ENCODE assay signal across 24 mouse cellular contexts in genomic region chr14:89823436-89823835, GRCm38 (mm10).
DNase-seq lines count a peak whose midpoint lies in the region; ATAC-seq lines count a peak whose summit lies in the region.
"Had no signal": no experiment of that assay in that cellular context is flagged by ENCODE, and none has a peak within 500 bp of the region (broad histone marks: within the 10 kb centered on the region; RNA-seq: fewer than 3 reads in every experiment).

No protein-coding gene starts in this region.

- no peaks in the 10 kb centered on the region for H3K4me1 ChIP-seq in midbrain, embryonic 12.5 days
- H3K4me1 ChIP-seq in midbrain, embryonic 11.5 days (ENCODE audit: control insufficient read depth, insufficient read depth, low read length), result no peaks in the 10 kb centered on the region
- H3K4me1 ChIP-seq in limb, embryonic 11.5 days (ENCODE audit: control insufficient read depth, insufficient read depth, low read length), result no peaks in the 10 kb centered on the region
- peaks cover 4% of the 10 kb centered on the region; the same call in 1 of the 2 replicates for H3K4me1 ChIP-seq in kidney, embryonic 14.5 days (ENCODE audit: control insufficient read depth, insufficient read depth, low read length)
- no peaks in the 10 kb centered on the region for H3K4me1 ChIP-seq in heart, embryonic 10.5 days
- H3K4me1 ChIP-seq: forebrain, embryonic 15.5 days; stomach, embryonic 15.5 days had no signal

- ATAC-seq in midbrain, embryonic 12.5 days (ENCODE audit: low FRiP score, low read depth), result 0 out of 2 replicates have a peak, but pooled peaks have one; percentile 28
- no peak for ATAC-seq in midbrain, embryonic 11.5 days (ENCODE audit: low FRiP score)
- ATAC-seq in limb, embryonic 11.5 days (ENCODE audit: insufficient number of reproducible peaks, low FRiP score, low TSS enrichment, low read depth), result no peak
- no peak for ATAC-seq in kidney, embryonic 14.5 days (ENCODE audit: low FRiP score, low TSS enrichment)
- ATAC-seq: forebrain, embryonic 15.5 days; intestine, embryonic 16.5 days had no signal

- no peak overlapping the region for H3K4me3 ChIP-seq in midbrain, embryonic 12.5 days
- no peak overlapping the region for H3K4me3 ChIP-seq in midbrain, embryonic 11.5 days (ENCODE audit: low read depth, low read length)
- no peak overlapping the region for H3K4me3 ChIP-seq in limb, embryonic 11.5 days (ENCODE audit: low read depth, low read length)
- no peak overlapping the region for H3K4me3 ChIP-seq in kidney, embryonic 14.5 days (ENCODE audit: low read length)
- no peak overlapping the region for H3K4me3 ChIP-seq in heart, embryonic 10.5 days
- H3K4me3 ChIP-seq: embryonic facial prominence, embryonic 12.5 days; forebrain, embryonic 15.5 days; heart, adult 2 months; heart, embryonic 15.5 days; layer of hippocampus, adult 2 months; megakaryocyte, embryonic 14.5 days; stomach, embryonic 15.5 days had no signal

- H3K4me2 ChIP-seq in midbrain, embryonic 12.5 days (replicated peaks), result no peak overlapping the region
- no peak overlapping the region for H3K4me2 ChIP-seq in midbrain, embryonic 11.5 days
- no peak overlapping the region for H3K4me2 ChIP-seq in limb, embryonic 11.5 days (ENCODE audit: low read depth, severe bottlenecking)
- no peak overlapping the region for H3K4me2 ChIP-seq in kidney, embryonic 14.5 days (replicated peaks; ENCODE audit: low read depth, low read length)
- H3K4me2 ChIP-seq: embryonic facial prominence, embryonic 12.5 days; forebrain, embryonic 15.5 days; heart, embryonic 15.5 days; liver, embryonic 11.5 days; stomach, embryonic 15.5 days had no signal

- no peaks in the 10 kb centered on the region for H3K27me3 ChIP-seq in midbrain, embryonic 12.5 days
- H3K27me3 ChIP-seq in midbrain, embryonic 11.5 days (ENCODE audit: control insufficient read depth, insufficient read depth, low read length), result no peaks in the 10 kb centered on the region
- no peaks in the 10 kb centered on the region for H3K27me3 ChIP-seq in limb, embryonic 11.5 days (ENCODE audit: control insufficient read depth, insufficient read depth, low read length)
- no peaks in the 10 kb centered on the region for H3K27me3 ChIP-seq in kidney, embryonic 14.5 days (ENCODE audit: control insufficient read depth, insufficient read depth, low read length)
- H3K27me3 ChIP-seq in heart, embryonic 10.5 days (ENCODE audit: insufficient read depth, poor library complexity, severe bottlenecking), result no peaks in the 10 kb centered on the region
- H3K27me3 ChIP-seq: embryonic facial prominence, embryonic 12.5 days; forebrain, embryonic 15.5 days; heart, embryonic 15.5 days; megakaryocyte, embryonic 14.5 days; stomach, embryonic 15.5 days had no signal

- H3K36me3 ChIP-seq in midbrain, embryonic 12.5 days, result no peaks in the 10 kb centered on the region
- no peaks in the 10 kb centered on the region for H3K36me3 ChIP-seq in midbrain, embryonic 11.5 days (ENCODE audit: control insufficient read depth, insufficient read depth, low read length)
- no peaks in the 10 kb centered on the region for H3K36me3 ChIP-seq in limb, embryonic 11.5 days (ENCODE audit: control insufficient read depth, insufficient read depth, low read length)
- H3K36me3 ChIP-seq in kidney, embryonic 14.5 days (ENCODE audit: control insufficient read depth, insufficient read depth, low read length), result no peaks in the 10 kb centered on the region
- H3K36me3 ChIP-seq in heart, embryonic 10.5 days, result no peaks in the 10 kb centered on the region
- H3K36me3 ChIP-seq: embryonic facial prominence, embryonic 12.5 days; forebrain, embryonic 15.5 days; heart, embryonic 15.5 days; stomach, embryonic 15.5 days had no signal

- WGBS in midbrain, embryonic 12.5 days, result 56% methylated on average over 4 of the region's 4 CpGs
- WGBS in midbrain, embryonic 11.5 days, result 69% methylated on average over 4 of the region's 4 CpGs
- 24% methylated on average over 4 of the region's 4 CpGs for WGBS in limb, embryonic 11.5 days
- WGBS in kidney, embryonic 14.5 days, result 32% methylated on average over 4 of the region's 4 CpGs
- 80% methylated on average over 4 of the region's 4 CpGs for WGBS in heart, embryonic 10.5 days

- H3K9ac ChIP-seq in midbrain, embryonic 12.5 days (replicated peaks), result no peak overlapping the region
- H3K9ac ChIP-seq in midbrain, embryonic 11.5 days (ENCODE audit: low read length), result no peak overlapping the region
- no peak overlapping the region for H3K9ac ChIP-seq in limb, embryonic 11.5 days (ENCODE audit: low read length)
- H3K9ac ChIP-seq in kidney, embryonic 14.5 days (ENCODE audit: low read depth, low read length), result no peak overlapping the region
- H3K9ac ChIP-seq: embryonic facial prominence, embryonic 12.5 days; forebrain, embryonic 15.5 days; heart, embryonic 15.5 days; stomach, embryonic 15.5 days had no signal

- no peaks in the 10 kb centered on the region for H3K9me3 ChIP-seq in midbrain, embryonic 12.5 days
- no peaks in the 10 kb centered on the region for H3K9me3 ChIP-seq in midbrain, embryonic 11.5 days (ENCODE audit: control insufficient read depth, low read length)
- no peaks in the 10 kb centered on the region for H3K9me3 ChIP-seq in limb, embryonic 11.5 days (ENCODE audit: control insufficient read depth, low read length)
- H3K9me3 ChIP-seq in kidney, embryonic 14.5 days (ENCODE audit: control insufficient read depth, low read length), result no peaks in the 10 kb centered on the region
- H3K9me3 ChIP-seq in heart, embryonic 10.5 days, result no peaks in the 10 kb centered on the region
- H3K9me3 ChIP-seq: embryonic facial prominence, embryonic 12.5 days; forebrain, embryonic 15.5 days; heart, embryonic 15.5 days; megakaryocyte, embryonic 14.5 days; stomach, embryonic 15.5 days had no signal

- H3K27ac ChIP-seq in midbrain, embryonic 12.5 days (replicated peaks), result no peak overlapping the region
- no peak overlapping the region for H3K27ac ChIP-seq in midbrain, embryonic 11.5 days (ENCODE audit: low read depth, low read length)
- no peak overlapping the region for H3K27ac ChIP-seq in limb, embryonic 11.5 days (replicated peaks; ENCODE audit: low read depth, low read length)
- H3K27ac ChIP-seq in kidney, embryonic 14.5 days (ENCODE audit: low read depth, low read length), result no peak overlapping the region
- H3K27ac ChIP-seq in heart, embryonic 10.5 days, result no peak overlapping the region
- H3K27ac ChIP-seq: embryonic facial prominence, embryonic 12.5 days; forebrain, embryonic 15.5 days; heart, adult 2 months; heart, embryonic 15.5 days; layer of hippocampus, adult 2 months; stomach, embryonic 15.5 days had no signal

- no peak for DNase-seq in midbrain, embryonic 11.5 days (ENCODE audit: low spot score, missing footprints)
- peak; percentile 5 for DNase-seq in adipocyte (ENCODE audit: low spot score)
- DNase-seq in embryo, embryonic 10.5 days (ENCODE audit: low spot score), result peak; percentile 71
- DNase-seq in limb, embryonic 11.5 days (ENCODE audit: low spot score), result peak; percentile 26
- no peak for DNase-seq in cerebellum, adult 9-10 months
- no peak for DNase-seq in heart, embryonic 10.5 days (ENCODE audit: low spot score)
- DNase-seq: adrenal gland, adult 8-10 months; cerebellum, postnatal 10 days; gastrocnemius, postnatal 25 days; heart, adult 2 months; kidney, postnatal 10 days; lung, adult 18-20 months; right cerebral cortex, postnatal 14 days; spleen, adult 18-20 months had no signal

Comparison
In these comparisons a context has a peak if more than half of its experiments do, and no peak if none do; other contexts are left out.
1. DNase-seq: peak in adipocyte (single experiment), embryo, embryonic 10.5 days (single experiment) and limb, embryonic 11.5 days (single experiment); none in midbrain, embryonic 11.5 days (single experiment), cerebellum, adult 9-10 months (single experiment) and heart, embryonic 10.5 days (single experiment).